Mouse (Mus musculus): ENCODE data around the gene Hoxc13. TPM values are rescaled to one million over a fixed set of nuclear protein-coding genes. Genes with fewer than 3 reads are reported as not detected.

Hoxc13 gene
- total RNA-seq, 2 experiments from 2014 or later: not detected

- no peak for DNase-seq
Observed at GRCm38 (mm10) chr15:102937036-102937666, 16.2 kb downstream of the Hoxc13 start.

GRCm38 (mm10) chr15:102939256-102940155, 18.6 kb downstream of the Hoxc13 start:
- no peak for DNase-seq

GRCm38 (mm10) chr15:102942739-102943467, 22.0 kb downstream of the Hoxc13 start:
- DNase-seq: no peak

- DNase-seq: no peak
Observed at GRCm38 (mm10) chr15:102943468-102943813, 22.5 kb downstream of the Hoxc13 start.

- DNase-seq: no peak
Observed at GRCm38 (mm10) chr15:102945185-102946077, 24.5 kb downstream of the Hoxc13 start.

DNA sequence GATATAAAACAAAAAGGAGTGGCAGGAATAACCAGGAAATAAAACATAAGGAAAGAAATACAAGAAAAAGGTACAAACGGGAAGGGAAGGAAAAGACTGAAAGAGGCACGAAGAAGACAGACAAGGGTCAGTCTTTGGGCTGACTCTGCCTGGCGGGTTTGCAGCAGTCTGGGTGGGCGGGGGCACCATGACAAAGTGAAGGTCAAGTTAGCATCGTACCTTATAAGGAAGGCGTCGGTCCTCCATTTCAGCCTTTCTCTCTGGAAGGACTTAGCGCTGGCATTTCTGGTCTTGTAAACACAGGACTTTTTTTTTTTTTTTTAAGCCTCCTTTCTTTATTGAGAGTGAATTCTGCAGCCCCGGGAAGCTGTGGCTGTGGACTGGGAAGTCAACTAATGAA, 26.4 kb downstream of the Hoxc13 start:
- DNase-seq: no peak

GRCm38 (mm10) chr15:102948842-102949241, 27.9 kb downstream of the Hoxc13 start:
- DNase-seq: no peak

DNA sequence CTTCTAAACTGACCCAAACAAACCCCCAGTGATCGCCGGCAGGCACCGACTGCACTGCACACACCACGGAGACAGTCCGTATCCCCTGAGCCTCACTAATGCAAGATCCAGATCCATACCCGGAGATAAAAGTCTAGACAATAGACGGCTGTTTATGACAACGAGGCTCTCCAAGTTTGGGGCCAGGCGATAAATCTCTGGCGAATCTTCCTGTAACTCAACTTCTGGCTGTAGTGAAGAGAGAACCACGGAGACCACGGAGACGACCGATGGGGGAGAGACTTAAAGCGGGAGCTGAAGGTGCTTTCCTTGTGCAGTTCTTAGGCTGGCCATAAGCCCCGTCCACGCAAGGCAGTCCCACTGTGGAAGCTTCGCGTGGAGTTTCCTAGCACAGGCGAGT, 28.8 kb downstream of the Hoxc13 start:
- DNase-seq: no peak

DNA sequence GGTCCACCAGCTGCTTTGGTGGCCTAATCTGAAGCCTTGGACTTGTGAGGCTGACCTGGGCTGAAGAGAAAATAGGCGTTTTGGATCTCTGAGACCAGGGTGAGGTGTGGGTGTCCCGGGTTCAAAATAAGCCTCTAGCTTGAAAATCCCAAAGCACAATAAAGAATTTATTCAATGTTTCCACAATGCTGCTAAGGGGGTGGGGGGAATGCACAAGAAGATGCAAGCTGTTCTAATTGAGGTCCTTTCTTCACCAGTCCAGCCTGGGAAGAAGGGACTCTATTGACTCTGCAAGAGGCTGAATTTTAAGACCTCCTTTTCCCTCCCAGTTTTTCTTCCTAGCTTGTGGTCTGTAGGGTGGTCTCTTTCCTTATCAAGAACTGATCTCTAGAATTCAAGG, 30.0 kb downstream of the Hoxc13 start:
- no peak for DNase-seq

DNA sequence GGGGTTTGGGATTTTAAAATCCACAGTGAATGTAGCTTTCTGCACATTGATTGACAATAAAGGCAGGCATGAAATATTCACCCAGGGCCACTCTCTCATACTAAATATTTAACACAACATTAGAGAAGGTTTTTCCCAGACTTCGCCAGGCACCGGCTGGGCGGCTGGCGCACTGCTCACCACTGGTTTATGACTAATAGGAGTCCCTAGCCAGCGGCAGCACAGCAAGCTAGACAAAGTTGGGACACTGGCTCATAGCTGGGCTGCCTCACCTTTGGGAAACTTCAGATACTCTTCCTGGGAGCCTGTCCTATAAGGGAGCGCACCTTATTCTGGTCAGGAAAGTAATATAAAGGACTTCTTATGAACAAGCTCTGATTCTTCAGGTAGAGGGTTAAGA, 32.7 kb downstream of the Hoxc13 start:
- DNase-seq: no peak

- no peak for DNase-seq
Observed at GRCm38 (mm10) chr15:102954192-102955006, 33.5 kb downstream of the Hoxc13 start, which contains the start of gene Hoxc11. Hoxc11 (plus strand) TSS chr15:102954427.

- no peak for DNase-seq
Observed at GRCm38 (mm10) chr15:102955007-102955382, 34.1 kb downstream of the Hoxc13 start.

- DNase-seq: no peak
Observed at GRCm38 (mm10) chr15:102955833-102956640, 35.1 kb downstream of the Hoxc13 start.

GRCm38 (mm10) chr15:102956906-102957305, 36.0 kb downstream of the Hoxc13 start:
- no peak for DNase-seq

GRCm38 (mm10) chr15:102959663-102960191, 38.8 kb downstream of the Hoxc13 start:
- DNase-seq: no peak

GRCm38 (mm10) chr15:102961728-102962127, 40.8 kb downstream of the Hoxc13 start:
- DNase-seq: no peak

DNA sequence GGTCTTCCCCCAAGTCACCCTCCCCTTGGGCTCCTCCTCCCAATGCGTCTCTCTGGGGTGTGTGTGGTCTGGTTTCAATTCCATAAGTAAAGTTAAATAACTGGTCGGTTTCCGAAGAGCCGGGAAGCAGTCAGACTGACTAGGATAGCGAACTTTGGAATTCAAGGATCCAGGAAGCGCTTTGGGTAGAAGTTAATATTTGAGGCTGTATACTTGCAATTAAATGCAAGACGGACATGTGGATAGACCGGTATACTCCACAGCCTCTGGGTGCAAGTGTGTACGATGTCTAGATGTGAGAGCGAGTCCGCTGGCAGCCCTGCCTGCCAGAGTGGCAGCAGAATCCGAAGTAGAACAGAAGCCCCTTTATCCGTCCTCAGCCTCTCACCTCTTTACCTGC, 41.6 kb downstream of the Hoxc13 start:
- DNase-seq: no peak

- DNase-seq: no peak
Observed at GRCm38 (mm10) chr15:102963259-102963658, 42.4 kb downstream of the Hoxc13 start.
